Mouse (Mus musculus) lung, adult 2 months (tissue): ENCODE data around the gene Serpinb1a.

ENCODE experiments used
- CTCF ChIP-seq: fragments of 200-500 bp; IDR thresholded peaks from 2 replicates; pipeline ENCODE4 v1.5.1; 2011; ENCODE audit warnings: mild to moderate bottlenecking, low read length, control low read depth; ENCODE audit not compliant: insufficient read depth
- POLR2A ChIP-seq: fragments of 200-500 bp; IDR thresholded peaks from 2 replicates; pipeline ENCODE4 v1.6.1; 2011; ENCODE audit warnings: low read depth, mild to moderate bottlenecking, control low read depth, low read length, borderline replicate concordance; ENCODE audit errors: extremely low read depth

GRCm38 (mm10) chr13:32800859-32801258 is 50.1 kb downstream of the Serpinb1a start:
- TF ChIP-seq CTCF (no peak), POLR2A (no peak)
